ENCODE assay signal across 32 mouse cellular contexts in genomic region chr5:103939856-103940255, GRCm38 (mm10). TPM values are rescaled to one million over a fixed set of nuclear protein-coding genes. Genes with fewer than 3 reads are reported as not detected.
"Had no signal": no experiment of that assay in that cellular context is flagged by ENCODE, and none has a peak within 500 bp of the region (broad histone marks: within the 10 kb centered on the region; RNA-seq: fewer than 3 reads in every experiment).

No protein-coding gene starts in this region.

- DNase-seq: cerebellum, adult 2 months; cerebellum, adult 8-10 months; cerebellum, adult 9-10 months; cerebellum, adult 9-11 months; cerebellum, postnatal 10 days; cerebellum, postnatal 14 days; cerebellum, postnatal 25 days; cerebellum, postnatal 36 days; embryo, embryonic 11 days; forebrain, postnatal 0 days; gastrocnemius, adult 2 months; gastrocnemius, postnatal 10 days; gastrocnemius, postnatal 14 days; gastrocnemius, postnatal 25 days; gastrocnemius, postnatal 36 days; heart, adult 18-20 months had no signal

- H3K9ac ChIP-seq: embryonic facial prominence, embryonic 12.5 days; embryonic facial prominence, embryonic 13.5 days; embryonic facial prominence, embryonic 15.5 days; forebrain, embryonic 12.5 days; forebrain, embryonic 13.5 days; forebrain, embryonic 15.5 days; forebrain, postnatal 0 days had no signal

- H3K36me3 ChIP-seq: embryonic facial prominence, embryonic 10.5 days; embryonic facial prominence, embryonic 12.5 days; embryonic facial prominence, embryonic 13.5 days; embryonic facial prominence, embryonic 15.5 days; forebrain, embryonic 10.5 days; forebrain, embryonic 12.5 days; forebrain, embryonic 15.5 days had no signal

- H3K9me3 ChIP-seq: embryonic facial prominence, embryonic 10.5 days; embryonic facial prominence, embryonic 12.5 days; embryonic facial prominence, embryonic 13.5 days; embryonic facial prominence, embryonic 15.5 days; forebrain, embryonic 10.5 days; forebrain, embryonic 12.5 days; forebrain, embryonic 13.5 days; forebrain, embryonic 15.5 days had no signal

- H3K27ac ChIP-seq: embryonic facial prominence, embryonic 10.5 days; embryonic facial prominence, embryonic 12.5 days; embryonic facial prominence, embryonic 13.5 days; embryonic facial prominence, embryonic 15.5 days; forebrain, embryonic 13.5 days; gastrocnemius, adult 2 months had no signal

- H3K27me3 ChIP-seq: embryonic facial prominence, embryonic 12.5 days; embryonic facial prominence, embryonic 13.5 days; embryonic facial prominence, embryonic 15.5 days; forebrain, embryonic 15.5 days had no signal

- H3K4me3 ChIP-seq: embryonic facial prominence, embryonic 10.5 days; embryonic facial prominence, embryonic 12.5 days; embryonic facial prominence, embryonic 13.5 days; embryonic facial prominence, embryonic 15.5 days; erythroblast, embryonic 14.5 days; forebrain, embryonic 12.5 days; forebrain, embryonic 13.5 days; forebrain, embryonic 15.5 days; gastrocnemius, adult 2 months had no signal

- H3K4me2 ChIP-seq: embryonic facial prominence, embryonic 12.5 days; embryonic facial prominence, embryonic 13.5 days; embryonic facial prominence, embryonic 15.5 days had no signal

RNA-seq across cellular contexts. Expression of gene Klhl8, which starts 28.8 kb away (rescaled TPM):
- polyA plus RNA-seq: erythroblast, embryonic 14.5 days had no signal

RNA-seq across cellular contexts. Expression of gene Hsd17b13, which starts 37.4 kb away (rescaled TPM):
- total RNA-seq: common myeloid progenitor, adult 5-6 weeks; forebrain, postnatal 0 days; gastrocnemius, adult 2 months; gastrocnemius, adult 8-10 months; gastrocnemius, postnatal 14 days; gastrocnemius, postnatal 25 days; gastrocnemius, postnatal 36 days; granulocyte monocyte progenitor cell, adult 5-6 weeks; heart, adult 18-20 months had no signal
- polyA plus RNA-seq: cerebellum, adult 2 months; embryonic facial prominence, embryonic 10.5 days; embryonic facial prominence, embryonic 11.5 days; embryonic facial prominence, embryonic 12.5 days; embryonic facial prominence, embryonic 13.5 days; erythroblast, embryonic 14.5 days; forebrain, embryonic 10.5 days; forebrain, embryonic 11.5 days; forebrain, embryonic 12.5 days; forebrain, embryonic 13.5 days; forebrain, embryonic 14.5 days; forebrain, embryonic 15.5 days; forebrain, embryonic 16.5 days had no signal
